8 mouse cellular contexts compared by ENCODE assay signal in the genomic region with DNA sequence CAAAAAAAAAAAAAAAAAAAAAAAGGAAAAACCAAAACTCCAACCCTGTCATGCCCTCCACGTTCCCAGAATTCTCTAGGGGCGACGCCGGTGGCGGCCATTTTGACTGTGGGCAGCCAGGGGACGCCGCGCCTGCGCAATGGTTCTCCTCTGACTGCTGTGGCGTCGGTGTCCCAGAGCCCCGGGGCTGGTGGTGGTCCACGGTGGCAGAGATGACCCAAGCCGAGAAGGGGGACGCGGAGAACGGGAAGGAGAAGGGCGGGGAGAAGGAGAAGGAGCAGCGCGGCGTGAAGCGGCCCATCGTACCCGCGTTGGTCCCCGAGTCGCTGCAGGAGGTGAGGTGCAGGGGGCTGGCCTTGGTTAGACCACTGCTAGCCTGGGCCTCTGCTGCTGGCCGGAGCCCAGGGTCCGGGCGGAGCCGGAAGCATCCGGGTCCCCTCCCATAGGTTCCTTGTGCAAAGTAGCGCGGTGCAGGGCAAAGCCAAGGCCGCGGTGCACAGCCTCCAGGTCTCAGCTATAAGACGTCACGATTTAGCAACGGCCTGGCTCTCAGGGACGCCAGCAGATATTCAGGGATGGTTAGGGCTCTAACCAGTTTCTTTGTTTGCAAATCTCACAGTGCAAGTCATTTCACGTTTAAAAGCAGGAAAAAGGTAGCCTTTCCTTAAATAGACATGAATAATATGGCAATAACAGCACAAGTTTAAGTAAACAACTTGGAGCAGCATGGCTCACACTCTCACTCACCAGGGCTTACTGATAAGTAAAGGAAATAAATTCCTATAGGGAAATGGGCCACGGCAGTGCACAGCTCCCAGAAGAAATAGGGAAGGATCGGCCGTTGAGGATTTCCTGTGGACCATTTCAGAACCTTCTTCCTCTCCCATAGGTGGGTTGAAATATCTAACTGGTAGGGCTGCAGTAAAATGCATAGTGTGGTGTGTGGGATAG. TPM values are rescaled to one million over a fixed set of nuclear protein-coding genes. Genes with fewer than 3 reads are reported as not detected.
DNase-seq lines count a peak whose midpoint lies in the region; ATAC-seq and TF ChIP-seq lines count a peak whose summit lies in the region.

A gene (plus strand): TSS at position 84 of the 951 bp plus-strand sequence.

- TF ChIP-seq POLR2A in cortical plate, adult 2 months (IDR thresholded peaks at IDR 0.05; ENCODE audit: extremely low read depth, insufficient read depth, low read length), result peak; percentile 52

- peak within 1 kb of the TSS; percentile 79 for H3K4me3 ChIP-seq in cortical plate, adult 2 months (ENCODE audit: insufficient read depth, low read length)

- peak; percentile 81 for ATAC-seq in activated CD4-positive, CD25-positive, alpha-beta regulatory T cell, adult 4 months
- ATAC-seq in megakaryocyte progenitor cell, adult 5-6 weeks (replicated peaks; ENCODE audit: poor library complexity), result peak; percentile 88

- no peak for TF ChIP-seq CTCF in cortical plate, adult 2 months (IDR thresholded peaks at IDR 0.05; ENCODE audit: extremely low read depth, insufficient read depth, low read length)

- peak within 1 kb of the TSS; percentile 96 for H3K27ac ChIP-seq in cortical plate, adult 2 months (ENCODE audit: insufficient read depth, low read length)

- no peaks in the 10 kb centered on the region for H3K4me1 ChIP-seq in cortical plate, adult 2 months (ENCODE audit: control insufficient read depth, insufficient read depth, low read length)

- DNase-seq in gastrocnemius, postnatal 10 days, result peak; percentile 95
- DNase-seq in induced T-regulatory cell, adult 2 months (ENCODE audit: low read depth), result peak; percentile 89
- DNase-seq in left cerebral cortex, adult 9 months (ENCODE audit: low spot score in 2 of 2), result peak; percentile 46 to 90
- peak; percentile 95 for DNase-seq in right cerebral cortex, postnatal 14 days
- peak; percentile 90 to 94 for DNase-seq in urinary bladder, postnatal 36 days (ENCODE audit: low spot score in 2 of 2)

RNA-seq across cellular contexts. Expression of the gene that starts here (rescaled TPM):
- polyA plus RNA-seq in activated CD4-positive, CD25-positive, alpha-beta regulatory T cell, adult 4 months (2017; shearing (Covaris generic)), result 10 to 100 TPM; 32.8 to 45.4 TPM
- 57.6 and 72.9 TPM in 2 replicates for polyA plus RNA-seq in cortical plate, adult 2 months (2012; rRNA removed)
- 10 to 100 TPM; 29.7 to 34.0 TPM for total RNA-seq in gastrocnemius, postnatal 10 days (2021)
- total RNA-seq in megakaryocyte progenitor cell, adult 5-6 weeks (2015), result 16.3 and 20.1 TPM in 2 replicates
- total RNA-seq in megakaryocyte progenitor cell, adult 5-6 weeks (2017), result 27.9 and 29.7 TPM in 2 replicates

Comparison
In these comparisons a context has a peak if more than half of its experiments do, and no peak if none do; other contexts are left out.
1. Peak in every context shown above with its lines: DNase-seq, ATAC-seq, H3K4me3 ChIP-seq and H3K27ac ChIP-seq.